Mouse (Mus musculus) bone marrow macrophage, adult 2 months (primary cell): Measurements from ENCODE around the gene Mpped2. TPM values are rescaled to one million over a fixed set of nuclear protein-coding genes. Genes with fewer than 3 reads are reported as not detected.

Experiments used
- H3K27ac ChIP-seq: 2 replicates; pipeline ENCODE4 v1.5.1; 2012; ENCODE audit warnings: low read depth, low read length; ENCODE audit not compliant: insufficient read depth
- H3K4me1 ChIP-seq: 2 replicates; pipeline ENCODE4 v1.6.1; 2012; ENCODE audit warnings: low read length; ENCODE audit not compliant: control insufficient read depth, insufficient read depth
- H3K4me3 ChIP-seq: 2 replicates; pipeline ENCODE4 v1.5.1; 2012; ENCODE audit warnings: mild to moderate bottlenecking, low read length, moderate library complexity; ENCODE audit not compliant: insufficient read depth
- CTCF ChIP-seq: IDR thresholded peaks from 2 replicates; pipeline ENCODE4 v1.5.1; 2012; ENCODE audit warnings: low read depth, mild to moderate bottlenecking, low read length, moderate library complexity
- POLR2A ChIP-seq: IDR thresholded peaks from 2 replicates; pipeline ENCODE4 v1.6.1; 2012; ENCODE audit warnings: mild to moderate bottlenecking, low read depth, low read length, borderline replicate concordance
- polyA plus RNA-seq: library from polyadenylated mRNA; stranded (reverse); fragments of >200 nt; gene quantifications from 2 replicates; pipeline ENCODE4 v1.2.4, GENCODE M21; 2012; ENCODE audit not compliant: missing spikeins, insufficient read depth, insufficient read length

The Mpped2 gene
- polyA plus RNA-seq, 1 experiment: not detected

GRCm38 (mm10) chr2:106744601-106745000, 51.5 kb downstream of the Mpped2 start:
- no peaks in the 10 kb centered on the region for H3K4me1 ChIP-seq
- no peak overlapping the region for H3K27ac ChIP-seq
- H3K4me3 ChIP-seq: no peak overlapping the region
- no peak for TF ChIP-seq POLR2A
- TF ChIP-seq CTCF: no peak

GRCm38 (mm10) chr2:106745364-106745763, 52.3 kb downstream of the Mpped2 start:
- no peak for TF ChIP-seq POLR2A
- TF ChIP-seq CTCF: no peak
- no peak overlapping the region for H3K27ac ChIP-seq
- H3K4me3 ChIP-seq: no peak overlapping the region
- H3K4me1 ChIP-seq: no peaks in the 10 kb centered on the region

DNA sequence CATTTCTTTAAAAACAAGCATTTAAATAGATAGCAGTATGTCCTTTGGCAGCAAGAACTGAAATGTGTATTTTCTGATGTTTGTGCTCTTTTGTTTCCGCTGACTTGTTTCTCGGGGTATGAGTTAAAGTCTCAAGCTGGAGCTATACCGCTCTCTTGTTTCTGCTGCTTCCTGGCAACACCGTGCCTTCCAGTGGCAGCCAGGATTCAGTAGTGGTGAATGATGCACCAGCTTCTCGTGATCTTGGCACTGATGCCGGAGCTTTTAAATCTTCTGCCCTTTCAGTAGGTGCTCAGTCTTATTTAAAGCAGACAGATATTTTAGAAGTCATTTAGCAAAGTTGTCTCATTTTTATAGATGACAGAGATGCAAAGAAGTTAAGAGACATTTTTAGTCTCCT, 53.1 kb downstream of the Mpped2 start:
- no peak for TF ChIP-seq CTCF
- no peak for TF ChIP-seq POLR2A
- no peaks in the 10 kb centered on the region for H3K4me1 ChIP-seq
- no peak overlapping the region for H3K4me3 ChIP-seq
- H3K27ac ChIP-seq: no peak overlapping the region

DNA sequence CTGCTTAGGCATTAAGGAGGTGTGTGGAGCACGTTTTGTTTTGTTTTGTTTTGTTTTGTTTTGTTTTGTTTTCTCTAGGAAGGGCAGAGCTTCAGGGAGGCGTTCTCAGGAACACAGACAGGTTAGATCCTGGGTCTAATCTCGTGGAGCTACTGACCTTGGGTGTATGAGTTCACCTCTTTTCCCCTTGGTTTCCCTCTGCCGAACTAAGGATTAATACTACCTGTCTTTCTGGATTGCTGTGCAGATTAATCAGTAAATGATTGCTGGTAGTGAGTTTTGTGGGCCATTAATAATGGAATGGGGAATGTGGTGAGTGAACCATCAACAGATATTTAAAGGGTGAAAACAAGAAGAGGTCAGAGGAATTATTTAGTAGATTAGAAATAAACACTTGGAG, 53.8 kb downstream of the Mpped2 start:
- Histone ChIP-seq H3K4me1 (no peaks in the 10 kb centered on the region), H3K4me3 (no peak overlapping the region), H3K27ac (no peak overlapping the region)
- TF ChIP-seq CTCF (no peak), POLR2A (no peak)

- no peak overlapping the region for H3K4me3 ChIP-seq
These were observed 54.3 kb downstream of the Mpped2 start for GRCm38 (mm10) chr2:106747342-106747741.

DNA sequence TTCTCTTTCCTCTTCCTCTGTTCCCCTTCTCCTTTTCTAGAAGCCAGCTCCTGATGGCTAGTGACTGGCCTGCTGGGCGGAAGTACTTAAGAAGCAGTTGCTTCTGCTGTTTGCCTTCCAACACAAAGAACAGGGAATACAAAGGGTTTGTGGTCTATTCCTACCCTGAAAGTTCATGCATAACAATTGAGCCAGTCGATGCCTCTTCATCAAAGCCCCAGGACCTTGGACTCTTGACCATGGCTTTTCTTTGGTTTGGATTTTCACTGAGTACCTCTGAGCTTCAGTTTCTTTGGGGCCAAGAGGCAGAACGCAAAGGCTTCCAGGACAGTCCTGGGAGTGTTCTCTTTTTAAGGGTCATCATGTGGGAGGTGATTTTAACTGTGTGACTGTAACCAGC, 57.8 kb downstream of the Mpped2 start:
- Histone ChIP-seq H3K4me1 (no peaks in the 10 kb centered on the region), H3K4me3 (no peak overlapping the region), H3K27ac (no peak overlapping the region)
- TF ChIP-seq POLR2A (no peak), CTCF (no peak)

More at GRCm38 (mm10) chr2:106747342-106747741, 54.3 kb downstream of the Mpped2 start:
- Histone ChIP-seq H3K4me1 (no peaks in the 10 kb centered on the region), H3K27ac (no peak overlapping the region)
- TF ChIP-seq CTCF (no peak), POLR2A (no peak)

- no peaks in the 10 kb centered on the region for H3K4me1 ChIP-seq
- no peak for TF ChIP-seq POLR2A
- TF ChIP-seq CTCF: no peak
- no peak overlapping the region for H3K4me3 ChIP-seq
These were observed 60.6 kb downstream of the Mpped2 start for GRCm38 (mm10) chr2:106753703-106754102.

DNA sequence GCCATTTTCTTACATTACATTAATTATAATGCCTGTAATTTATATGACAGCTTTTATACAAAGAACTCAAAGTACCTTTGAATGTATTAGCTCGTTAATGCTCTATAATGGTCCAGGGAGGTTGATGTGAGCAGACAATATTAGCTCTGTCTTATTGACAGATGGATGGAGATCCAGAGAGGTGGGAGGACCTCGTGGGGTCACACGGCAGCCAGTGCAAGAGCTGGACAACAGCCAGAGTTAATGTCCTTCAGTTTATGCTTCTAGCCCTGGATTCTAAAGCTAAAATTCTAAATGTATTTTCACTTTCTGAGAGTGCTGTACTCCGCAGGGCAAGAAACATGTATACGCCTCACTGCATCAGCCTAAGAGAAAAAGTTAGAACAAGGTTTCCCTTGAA, 61.6 kb downstream of the Mpped2 start:
- H3K4me1 ChIP-seq: no peaks in the 10 kb centered on the region
- H3K4me3 ChIP-seq: no peak overlapping the region
- no peak overlapping the region for H3K27ac ChIP-seq
- no peak for TF ChIP-seq POLR2A

More at GRCm38 (mm10) chr2:106753703-106754102, 60.6 kb downstream of the Mpped2 start:
- H3K27ac ChIP-seq: no peak overlapping the region

GRCm38 (mm10) chr2:106756354-106757103, 63.5 kb downstream of the Mpped2 start:
- no peaks in the 10 kb centered on the region for H3K4me1 ChIP-seq
- H3K4me3 ChIP-seq: no peak overlapping the region
- TF ChIP-seq POLR2A (no peak), CTCF (no peak)
- H3K27ac ChIP-seq: no peak overlapping the region

DNA sequence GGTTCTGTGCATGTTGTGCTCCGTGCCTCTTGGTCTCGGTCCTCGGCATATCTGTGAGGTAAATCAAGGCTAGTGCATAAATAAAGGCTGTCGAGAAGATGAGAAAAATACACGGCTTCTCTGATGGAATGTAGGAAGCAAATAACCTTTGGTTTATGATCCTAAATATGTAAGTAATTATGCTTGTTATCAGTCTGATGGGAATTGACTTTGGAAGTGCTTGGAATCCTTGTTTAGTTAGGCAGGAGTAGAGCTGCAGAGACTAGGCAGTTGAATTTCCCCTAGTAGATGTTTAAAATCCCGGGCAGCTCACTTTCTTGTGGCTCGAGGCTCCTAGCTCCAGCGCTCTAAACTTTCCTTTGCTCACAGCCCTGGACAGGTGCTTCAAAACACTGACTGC, 69.9 kb downstream of the Mpped2 start:
- Histone ChIP-seq H3K27ac (no peak overlapping the region), H3K4me3 (no peak overlapping the region), H3K4me1 (no peaks in the 10 kb centered on the region)
- TF ChIP-seq POLR2A: no peak
